Mouse (Mus musculus) embryonic facial prominence, embryonic 13.5 days (tissue): Measurements from ENCODE around the gene Tnfaip2. TPM values are rescaled to one million over a fixed set of nuclear protein-coding genes. Genes with fewer than 3 reads are reported as not detected.

Experiments used
- ATAC-seq: fragments of 200-750 bp; cut with Nextera tagmentation; 2 replicates; pipeline ENCODE4 v1.8.0; 2017; ENCODE audit warnings: low read depth; ENCODE audit not compliant: insufficient number of reproducible peaks, insufficient read depth, low FRiP score, low TSS enrichment
- H3K27ac ChIP-seq: fragments of 300-500 bp; sonication (generic); 2 replicates; pipeline ENCODE4 v1.5.1; 2015; ENCODE audit warnings: moderate library complexity, mild to moderate bottlenecking, inconsistent platforms
- H3K27me3 ChIP-seq: fragments of 300-500 bp; sonication (generic); 2 replicates; pipeline ENCODE4 v1.6.1; 2015; ENCODE audit warnings: mild to moderate bottlenecking, inconsistent platforms
- H3K36me3 ChIP-seq: fragments of 300-500 bp; sonication (generic); 2 replicates; pipeline ENCODE4 v1.6.1; 2015; ENCODE audit warnings: mild to moderate bottlenecking, inconsistent platforms
- H3K4me1 ChIP-seq: fragments of 300-500 bp; sonication (generic); 2 replicates; pipeline ENCODE4 v1.6.1; 2015; ENCODE audit warnings: inconsistent platforms
- H3K4me2 ChIP-seq: fragments of 300-500 bp; sonication (generic); 2 replicates; pipeline ENCODE4 v1.6.1; 2015; ENCODE audit warnings: moderate library complexity, mild to moderate bottlenecking, inconsistent platforms
- H3K4me3 ChIP-seq: fragments of 300-500 bp; sonication (generic); 2 replicates; pipeline ENCODE4 v1.5.1; 2015; ENCODE audit warnings: mild to moderate bottlenecking, inconsistent platforms
- H3K9ac ChIP-seq: fragments of 300-500 bp; sonication (generic); 2 replicates; pipeline ENCODE4 v1.6.1; 2015; ENCODE audit warnings: mild to moderate bottlenecking, inconsistent platforms
- H3K9me3 ChIP-seq: fragments of 300-500 bp; sonication (generic); 2 replicates; pipeline ENCODE4 v1.6.1; 2016; ENCODE audit warnings: inconsistent platforms
- WGBS: fragments of 180-500 bp; shearing (Covaris S2); methylation state at CpG from one replicate; pipeline ENCODE4 v1.1.7; 2015; ENCODE audit warnings: mixed read lengths; 5-methylcytosine and 5-hydroxymethylcytosine counted together
- polyA plus RNA-seq: library from polyadenylated mRNA; unstranded; fragments of >200 nt; fragmentation: Nextera tagmentation; extraction: Ambion mirVana; gene quantifications from 2 replicates; pipeline ENCODE4 v1.2.1, GENCODE M21; 2015

Tnfaip2 gene
- polyA plus RNA-seq, 1 experiment from 2014 or later, result 10.6 TPM

GRCm38 (mm10) chr12:111428961-111429911, 13.0 kb upstream of the Tnfaip2 start:
- no peaks in the 10 kb centered on the region for H3K36me3 ChIP-seq
- H3K27ac ChIP-seq, result peak overlapping the region; percentile 69
- peak overlapping the region; percentile 43 for H3K4me3 ChIP-seq
- under 1% methylated on average over 40 of the region's 40 CpGs for WGBS
- H3K9me3 ChIP-seq, result no peaks in the 10 kb centered on the region
- H3K4me1 ChIP-seq, result peaks cover 65% of the 10 kb centered on the region
- H3K9ac ChIP-seq, result peak overlapping the region; percentile 64
- H3K4me2 ChIP-seq, result peak overlapping the region; percentile 70
- no peak for ATAC-seq
- peaks cover 77% of the 10 kb centered on the region for H3K27me3 ChIP-seq

- ATAC-seq, result no peak
- Histone ChIP-seq H3K27me3 (peaks cover 67% of the 10 kb centered on the region), H3K4me2 (peak overlapping the region; percentile 70), H3K9me3 (no peaks in the 10 kb centered on the region), H3K9ac (peak overlapping the region; percentile 64; the same call in 1 of the 2 replicates), H3K4me3 (peak overlapping the region; percentile 43), H3K4me1 (peaks cover 65% of the 10 kb centered on the region), H3K27ac (peak overlapping the region; percentile 22; the same call in 1 of the 2 replicates), H3K36me3 (no peaks in the 10 kb centered on the region)
- 13% methylated on average over 27 of the region's 27 CpGs for WGBS
These were observed 12.0 kb upstream of the Tnfaip2 start for GRCm38 (mm10) chr12:111430049-111430867.

GRCm38 (mm10) chr12:111430868-111431817, 11.1 kb upstream of the Tnfaip2 start:
- Histone ChIP-seq H3K4me3 (no peak overlapping the region), H3K9me3 (no peaks in the 10 kb centered on the region), H3K4me1 (peaks cover 57% of the 10 kb centered on the region), H3K4me2 (peak overlapping the region; percentile 70; the same call in 1 of the 2 replicates), H3K27ac (peak overlapping the region; percentile 22), H3K9ac (no peak overlapping the region), H3K27me3 (peaks cover 59% of the 10 kb centered on the region), H3K36me3 (no peaks in the 10 kb centered on the region)
- WGBS, result 28% methylated on average over 14 of the region's 14 CpGs
- ATAC-seq, result no peak

GRCm38 (mm10) chr12:111432097-111432496, 10.2 kb upstream of the Tnfaip2 start:
- H3K36me3 ChIP-seq, result no peaks in the 10 kb centered on the region
- WGBS, result 31% methylated on average over 4 of the region's 4 CpGs
- no peak overlapping the region for H3K9ac ChIP-seq
- no peaks in the 10 kb centered on the region for H3K9me3 ChIP-seq
- no peak overlapping the region for H3K4me2 ChIP-seq
- no peak overlapping the region for H3K4me3 ChIP-seq
- H3K27me3 ChIP-seq, result peaks cover 53% of the 10 kb centered on the region
- peaks cover 60% of the 10 kb centered on the region for H3K4me1 ChIP-seq
- no peak overlapping the region for H3K27ac ChIP-seq
- no peak for ATAC-seq

- Histone ChIP-seq H3K4me1 (peaks cover 57% of the 10 kb centered on the region), H3K36me3 (no peaks in the 10 kb centered on the region), H3K4me3 (no peak overlapping the region), H3K27me3 (peaks cover 52% of the 10 kb centered on the region), H3K4me2 (no peak overlapping the region), H3K9ac (no peak overlapping the region), H3K9me3 (no peaks in the 10 kb centered on the region), H3K27ac (no peak overlapping the region)
- 52% methylated on average over 4 of the region's 5 CpGs for WGBS
- no peak for ATAC-seq
These were observed 9.4 kb upstream of the Tnfaip2 start for GRCm38 (mm10) chr12:111432751-111433331.

GRCm38 (mm10) chr12:111434164-111434744, 8.0 kb upstream of the Tnfaip2 start:
- Histone ChIP-seq H3K9me3 (no peaks in the 10 kb centered on the region), H3K4me2 (no peak overlapping the region), H3K9ac (no peak overlapping the region), H3K27me3 (peaks cover 48% of the 10 kb centered on the region), H3K27ac (no peak overlapping the region), H3K36me3 (no peaks in the 10 kb centered on the region), H3K4me3 (no peak overlapping the region), H3K4me1 (peaks cover 43% of the 10 kb centered on the region)
- WGBS, result 26% methylated on average over 7 of the region's 7 CpGs
- ATAC-seq, result no peak

GRCm38 (mm10) chr12:111434745-111435327, 7.4 kb upstream of the Tnfaip2 start:
- no peaks in the 10 kb centered on the region for H3K36me3 ChIP-seq
- WGBS, result 55% methylated on average over 8 of the region's 8 CpGs
- H3K9ac ChIP-seq, result no peak overlapping the region
- H3K4me3 ChIP-seq, result no peak overlapping the region
- no peak overlapping the region for H3K27ac ChIP-seq
- H3K4me2 ChIP-seq, result no peak overlapping the region
- H3K9me3 ChIP-seq, result no peaks in the 10 kb centered on the region
- H3K27me3 ChIP-seq, result peaks cover 46% of the 10 kb centered on the region
- no peak for ATAC-seq
- H3K4me1 ChIP-seq, result peaks cover 37% of the 10 kb centered on the region

- Histone ChIP-seq H3K4me1 (peaks cover 25% of the 10 kb centered on the region), H3K27me3 (peaks cover 41% of the 10 kb centered on the region), H3K4me3 (no peak overlapping the region), H3K36me3 (no peaks in the 10 kb centered on the region), H3K4me2 (no peak overlapping the region), H3K9me3 (no peaks in the 10 kb centered on the region), H3K9ac (no peak overlapping the region), H3K27ac (no peak overlapping the region)
- 81% methylated on average over 3 of the region's 3 CpGs for WGBS
- no peak for ATAC-seq
These were observed 6.1 kb upstream of the Tnfaip2 start for GRCm38 (mm10) chr12:111436170-111436569.

GRCm38 (mm10) chr12:111436640-111437039, 5.6 kb upstream of the Tnfaip2 start:
- ATAC-seq, result no peak
- Histone ChIP-seq H3K4me2 (no peak overlapping the region), H3K27me3 (peaks cover 41% of the 10 kb centered on the region), H3K4me1 (peaks cover 27% of the 10 kb centered on the region), H3K9ac (no peak overlapping the region), H3K36me3 (no peaks in the 10 kb centered on the region), H3K4me3 (no peak overlapping the region), H3K9me3 (no peaks in the 10 kb centered on the region), H3K27ac (no peak overlapping the region)
- WGBS, result 65% methylated on average over 8 of the region's 8 CpGs

GRCm38 (mm10) chr12:111437222-111437900, 4.9 kb upstream of the Tnfaip2 start:
- Histone ChIP-seq H3K4me1 (peaks cover 30% of the 10 kb centered on the region), H3K9me3 (no peaks in the 10 kb centered on the region), H3K36me3 (no peaks in the 10 kb centered on the region), H3K27me3 (peaks cover 41% of the 10 kb centered on the region), H3K4me3 (no peak overlapping the region), H3K9ac (no peak overlapping the region), H3K27ac (no peak overlapping the region), H3K4me2 (no peak overlapping the region)
- 67% methylated on average over 5 of the region's 5 CpGs for WGBS
- no peak for ATAC-seq
